Mouse (Mus musculus): ENCODE results near the gene Rps6kc1. TPM values are rescaled to one million over a fixed set of nuclear protein-coding genes. Genes with fewer than 3 reads are reported as not detected.

Gene Rps6kc1
- polyA plus RNA-seq, 1 experiment, result 7.4 TPM

DNA sequence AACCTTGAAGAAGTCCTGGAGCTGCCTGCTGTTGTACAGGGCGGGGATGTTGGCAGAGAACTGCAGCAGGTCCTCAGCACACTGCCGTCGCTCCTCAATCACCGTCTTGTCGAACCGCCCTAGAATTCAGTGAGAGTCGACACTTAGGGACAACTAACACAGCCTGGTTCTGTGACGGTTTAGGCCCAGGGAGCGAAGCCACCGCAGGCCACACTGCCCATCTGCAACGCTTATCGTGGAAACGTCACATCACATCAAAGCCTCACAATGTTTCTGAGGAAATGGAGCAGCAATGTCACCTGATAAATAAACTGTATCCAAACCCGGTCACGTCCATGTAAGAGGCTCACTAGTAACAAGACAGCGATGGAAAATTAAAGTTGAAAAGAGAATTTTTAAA, 22.9 kb downstream of the Rps6kc1 start:
- Histone ChIP-seq H3K36me3 (ENCODE audit: control insufficient read depth, insufficient read depth, low read length) (no peaks in the 10 kb centered on the region), H3K27ac (ENCODE audit: control insufficient read depth, insufficient read depth, low read length) (no peak overlapping the region), H3K27me3 (ENCODE audit: control insufficient read depth, insufficient read depth, low read length) (no peaks in the 10 kb centered on the region), H3K4me1 (replicated peaks; ENCODE audit: control insufficient read depth, insufficient read depth, low read length) (no peaks in the 10 kb centered on the region), H3K4me3 (ENCODE audit: control insufficient read depth, insufficient read depth, low read length) (no peak overlapping the region)
- DNase-seq, result no peak
- 99% methylated on average over 16 of the region's 16 CpGs for WGBS
- no peak for TF ChIP-seq CTCF (IDR thresholded peaks at IDR 0.05; ENCODE audit: borderline replicate concordance, control insufficient read depth, extremely low read depth, insufficient read depth, low read length, poor library complexity)
- no peak for TF ChIP-seq POLR2A (IDR thresholded peaks at IDR 0.05; ENCODE audit: control insufficient read depth, extremely low read depth, insufficient read depth, low read length, poor library complexity)

DNA sequence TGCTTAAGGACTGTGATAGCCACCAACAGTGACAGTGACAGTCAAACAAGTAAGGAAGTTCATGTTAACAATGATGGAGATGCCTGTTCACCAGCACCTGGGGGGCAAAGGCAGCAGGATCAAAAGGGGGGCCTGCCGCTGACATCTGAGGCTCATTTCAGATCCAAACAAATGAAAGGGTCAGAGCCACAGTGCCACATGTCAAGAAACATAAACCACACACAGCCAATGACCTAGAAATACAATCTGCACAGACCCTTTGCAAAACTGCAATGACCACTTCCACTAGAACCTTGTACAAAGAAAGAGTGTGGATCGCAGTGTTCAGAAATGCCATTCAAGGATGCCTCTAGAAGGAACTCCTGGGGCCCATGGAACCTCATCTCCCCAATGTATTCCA, 23.5 kb downstream of the Rps6kc1 start:
- Histone ChIP-seq H3K36me3 (ENCODE audit: control insufficient read depth, insufficient read depth, low read length) (no peaks in the 10 kb centered on the region), H3K27ac (ENCODE audit: control insufficient read depth, insufficient read depth, low read length) (no peak overlapping the region), H3K4me1 (replicated peaks; ENCODE audit: control insufficient read depth, insufficient read depth, low read length) (no peaks in the 10 kb centered on the region), H3K4me3 (ENCODE audit: control insufficient read depth, insufficient read depth, low read length) (no peak overlapping the region), H3K27me3 (ENCODE audit: control insufficient read depth, insufficient read depth, low read length) (no peaks in the 10 kb centered on the region)
- no peak for DNase-seq
- 99% methylated on average over 2 of the region's 2 CpGs for WGBS
- no peak for TF ChIP-seq CTCF (IDR thresholded peaks at IDR 0.05; ENCODE audit: borderline replicate concordance, control insufficient read depth, extremely low read depth, insufficient read depth, low read length, poor library complexity)

DNA sequence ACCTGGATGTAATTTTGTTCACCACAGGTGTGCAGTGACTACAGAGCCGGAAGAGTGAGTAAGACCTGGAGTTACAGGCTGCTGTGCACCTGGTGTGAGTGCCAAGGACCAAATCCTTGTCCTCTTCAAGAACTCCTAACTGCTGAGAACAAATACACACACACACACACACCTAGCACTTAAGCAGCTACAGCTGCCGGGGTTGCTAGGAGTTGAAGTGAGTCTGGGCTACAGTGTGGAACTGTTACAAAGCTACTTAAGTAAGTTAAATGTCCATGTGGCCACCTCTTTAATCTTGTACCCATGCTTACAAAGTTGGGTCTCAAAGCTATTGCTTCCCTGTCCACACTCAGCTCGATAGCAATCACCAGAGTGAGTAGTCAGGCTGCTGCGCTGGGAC, 25.6 kb downstream of the Rps6kc1 start:
- Histone ChIP-seq H3K4me1 (replicated peaks; ENCODE audit: control insufficient read depth, insufficient read depth, low read length) (no peaks in the 10 kb centered on the region), H3K27ac (ENCODE audit: control insufficient read depth, insufficient read depth, low read length) (no peak overlapping the region), H3K36me3 (ENCODE audit: control insufficient read depth, insufficient read depth, low read length) (no peaks in the 10 kb centered on the region), H3K4me3 (ENCODE audit: control insufficient read depth, insufficient read depth, low read length) (no peak overlapping the region), H3K27me3 (ENCODE audit: control insufficient read depth, insufficient read depth, low read length) (no peaks in the 10 kb centered on the region)
- TF ChIP-seq POLR2A (IDR thresholded peaks at IDR 0.05; ENCODE audit: control insufficient read depth, extremely low read depth, insufficient read depth, low read length, poor library complexity) (no peak), CTCF (IDR thresholded peaks at IDR 0.05; ENCODE audit: borderline replicate concordance, control insufficient read depth, extremely low read depth, insufficient read depth, low read length, poor library complexity) (no peak)
- DNase-seq, result no peak
- WGBS, result 92% methylated on average over 4 of the region's 4 CpGs

DNA sequence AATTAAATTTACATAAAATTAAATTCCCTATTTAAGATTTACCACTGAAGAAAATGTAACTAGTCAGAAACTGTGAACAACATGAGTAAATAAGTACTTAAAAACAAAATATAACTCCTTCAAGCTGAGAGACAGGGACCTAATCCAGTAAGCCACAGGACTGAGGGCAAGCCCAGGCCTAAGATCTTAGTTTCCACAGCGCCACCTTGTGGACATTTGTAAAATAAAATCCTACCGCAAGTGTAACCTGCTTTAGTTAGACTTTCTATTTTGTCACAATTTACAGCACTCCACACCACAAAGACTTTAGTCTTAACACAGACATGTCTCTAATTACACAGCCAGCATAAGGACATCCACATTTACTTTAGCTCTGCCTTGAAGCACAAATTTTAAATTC, 30.1 kb downstream of the Rps6kc1 start:
- Histone ChIP-seq H3K4me3 (ENCODE audit: control insufficient read depth, insufficient read depth, low read length) (no peak overlapping the region), H3K36me3 (ENCODE audit: control insufficient read depth, insufficient read depth, low read length) (no peaks in the 10 kb centered on the region), H3K4me1 (replicated peaks; ENCODE audit: control insufficient read depth, insufficient read depth, low read length) (no peaks in the 10 kb centered on the region), H3K27ac (ENCODE audit: control insufficient read depth, insufficient read depth, low read length) (no peak overlapping the region), H3K27me3 (ENCODE audit: control insufficient read depth, insufficient read depth, low read length) (no peaks in the 10 kb centered on the region)
- peak; percentile 47 for DNase-seq
- 21% methylated on average over 2 of the region's 2 CpGs for WGBS
- TF ChIP-seq CTCF (IDR thresholded peaks at IDR 0.05; ENCODE audit: borderline replicate concordance, control insufficient read depth, extremely low read depth, insufficient read depth, low read length, poor library complexity), result no peak
- no peak for TF ChIP-seq POLR2A (IDR thresholded peaks at IDR 0.05; ENCODE audit: control insufficient read depth, extremely low read depth, insufficient read depth, low read length, poor library complexity)

DNA sequence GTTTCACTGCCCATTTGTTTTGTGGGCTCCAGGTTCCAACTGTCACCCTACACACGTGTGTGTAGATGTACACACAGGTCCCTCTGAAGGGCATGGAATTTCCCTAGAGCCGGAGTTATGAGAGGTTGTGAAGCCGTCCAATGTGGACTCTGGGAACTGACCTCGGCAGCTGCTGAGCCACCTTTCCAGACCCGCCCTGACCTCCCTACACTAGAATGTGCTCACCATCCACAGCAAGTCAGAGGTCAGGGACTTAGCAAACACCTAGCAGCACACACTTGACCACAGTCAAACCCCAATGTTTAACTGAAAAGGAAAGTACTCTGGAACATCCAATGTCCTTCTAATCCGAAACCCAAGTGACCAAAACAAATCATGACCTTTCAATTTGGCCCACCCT, 30.9 kb downstream of the Rps6kc1 start:
- Histone ChIP-seq H3K27ac (ENCODE audit: control insufficient read depth, insufficient read depth, low read length) (no peak overlapping the region), H3K4me1 (replicated peaks; ENCODE audit: control insufficient read depth, insufficient read depth, low read length) (no peaks in the 10 kb centered on the region)

DNA sequence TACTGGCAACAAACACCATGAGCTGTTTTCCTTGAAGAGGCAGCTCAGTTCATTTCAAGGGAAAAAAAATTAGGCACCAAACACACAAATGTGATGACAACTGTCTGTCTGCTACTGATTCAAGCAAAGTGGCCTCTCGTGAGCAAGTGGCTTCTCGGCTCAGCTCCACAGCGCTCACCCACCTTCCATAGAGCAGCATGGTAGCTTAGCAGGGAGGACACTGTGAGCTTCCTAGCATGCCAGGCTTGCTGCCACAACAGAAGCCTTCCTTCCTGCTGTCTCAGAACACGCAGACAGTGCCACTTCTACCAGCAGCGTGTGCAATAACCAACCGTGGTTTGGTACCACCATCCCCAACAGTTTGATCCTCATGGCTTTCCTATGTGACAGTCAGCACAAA, 35.8 kb downstream of the Rps6kc1 start:
- no peaks in the 10 kb centered on the region for H3K36me3 ChIP-seq (ENCODE audit: control insufficient read depth, insufficient read depth, low read length)
- H3K27ac ChIP-seq (ENCODE audit: control insufficient read depth, insufficient read depth, low read length), result no peak overlapping the region
- no peak overlapping the region for H3K4me3 ChIP-seq (ENCODE audit: control insufficient read depth, insufficient read depth, low read length)
- DNase-seq, result no peak
- 61% methylated on average over 6 of the region's 6 CpGs for WGBS
- TF ChIP-seq CTCF (IDR thresholded peaks at IDR 0.05; ENCODE audit: borderline replicate concordance, control insufficient read depth, extremely low read depth, insufficient read depth, low read length, poor library complexity) (no peak), POLR2A (IDR thresholded peaks at IDR 0.05; ENCODE audit: control insufficient read depth, extremely low read depth, insufficient read depth, low read length, poor library complexity) (no peak)
- no peaks in the 10 kb centered on the region for H3K4me1 ChIP-seq (replicated peaks; ENCODE audit: control insufficient read depth, insufficient read depth, low read length)
- H3K27me3 ChIP-seq (ENCODE audit: control insufficient read depth, insufficient read depth, low read length), result no peaks in the 10 kb centered on the region

More for the DNA sequence above, 30.9 kb downstream of the Rps6kc1 start:
- no peaks in the 10 kb centered on the region for H3K27me3 ChIP-seq (ENCODE audit: control insufficient read depth, insufficient read depth, low read length)
- WGBS, result 95% methylated on average over 6 of the region's 6 CpGs
- no peak overlapping the region for H3K4me3 ChIP-seq (ENCODE audit: control insufficient read depth, insufficient read depth, low read length)
- no peaks in the 10 kb centered on the region for H3K36me3 ChIP-seq (ENCODE audit: control insufficient read depth, insufficient read depth, low read length)
- TF ChIP-seq POLR2A (IDR thresholded peaks at IDR 0.05; ENCODE audit: control insufficient read depth, extremely low read depth, insufficient read depth, low read length, poor library complexity), result no peak
- TF ChIP-seq CTCF (IDR thresholded peaks at IDR 0.05; ENCODE audit: borderline replicate concordance, control insufficient read depth, extremely low read depth, insufficient read depth, low read length, poor library complexity), result no peak
- DNase-seq, result no peak

DNA sequence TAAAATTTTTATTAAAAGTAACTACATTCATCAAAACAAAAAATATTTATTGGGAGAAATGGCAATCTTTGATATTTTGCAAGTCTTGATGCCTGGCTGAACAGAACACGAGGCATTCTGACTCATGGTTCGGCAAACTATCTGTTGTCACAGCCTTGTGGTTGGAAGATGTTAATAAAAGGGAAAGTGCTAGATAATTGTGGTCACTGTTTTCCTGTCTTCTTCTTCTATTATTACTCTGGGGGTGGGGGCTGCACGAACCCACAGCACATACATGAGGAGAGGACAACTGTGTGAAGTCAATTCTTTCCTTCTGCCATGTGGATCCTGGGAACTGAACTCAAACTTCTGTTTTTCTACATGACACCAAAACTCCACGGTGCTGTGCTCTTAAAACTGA, 36.5 kb downstream of the Rps6kc1 start:
- Histone ChIP-seq H3K27me3 (ENCODE audit: control insufficient read depth, insufficient read depth, low read length) (no peaks in the 10 kb centered on the region), H3K27ac (ENCODE audit: control insufficient read depth, insufficient read depth, low read length) (no peak overlapping the region), H3K4me1 (replicated peaks; ENCODE audit: control insufficient read depth, insufficient read depth, low read length) (no peaks in the 10 kb centered on the region), H3K4me3 (ENCODE audit: control insufficient read depth, insufficient read depth, low read length) (no peak overlapping the region), H3K36me3 (ENCODE audit: control insufficient read depth, insufficient read depth, low read length) (no peaks in the 10 kb centered on the region)
- TF ChIP-seq CTCF (IDR thresholded peaks at IDR 0.05; ENCODE audit: borderline replicate concordance, control insufficient read depth, extremely low read depth, insufficient read depth, low read length, poor library complexity) (no peak), POLR2A (IDR thresholded peaks at IDR 0.05; ENCODE audit: control insufficient read depth, extremely low read depth, insufficient read depth, low read length, poor library complexity) (no peak)
- no peak for DNase-seq
- WGBS, result 32% methylated on average over 4 of the region's 4 CpGs

All from thymus, adult 2 months (tissue).